Mouse (Mus musculus): Measurements from ENCODE around the gene Btbd2. TPM values are rescaled to one million over a fixed set of nuclear protein-coding genes. Genes with fewer than 3 reads are reported as not detected.

Gene Btbd2
- polyA plus RNA-seq, 1 experiment from 2014 or later, result 80.6 TPM

DNA sequence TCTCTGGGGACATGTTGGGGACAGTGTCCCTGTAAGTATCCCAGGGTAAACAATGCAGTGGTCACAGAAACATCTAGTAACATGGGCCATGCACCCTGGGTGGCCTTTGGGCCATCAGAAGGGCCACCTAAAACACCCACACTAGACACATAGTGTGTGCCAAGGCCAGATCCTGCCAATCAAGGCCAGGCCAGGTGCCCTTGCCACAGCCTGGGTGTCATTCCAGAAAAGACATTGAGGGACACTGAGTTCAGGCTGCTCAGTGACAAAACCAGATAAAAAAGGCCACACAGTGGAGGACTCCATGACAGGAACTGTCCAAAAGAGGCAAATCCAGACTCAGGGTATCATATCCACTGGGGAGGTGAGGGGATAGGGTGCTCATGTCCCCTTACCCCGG lies 26.8 kb upstream of the Btbd2 start:
- Histone ChIP-seq H3K9me3 (no peaks in the 10 kb centered on the region), H3K27me3 (no peaks in the 10 kb centered on the region), H3K36me3 (peaks cover 53% of the 10 kb centered on the region), H3K4me3 (replicated peaks) (no peak overlapping the region), H3K9ac (replicated peaks) (no peak overlapping the region), H3K27ac (no peak overlapping the region), H3K4me2 (replicated peaks) (no peak overlapping the region), H3K4me1 (replicated peaks) (peaks cover 13% of the 10 kb centered on the region)
- no peak for ATAC-seq
- WGBS, result 92% methylated on average over 1 of the region's 1 CpGs

DNA sequence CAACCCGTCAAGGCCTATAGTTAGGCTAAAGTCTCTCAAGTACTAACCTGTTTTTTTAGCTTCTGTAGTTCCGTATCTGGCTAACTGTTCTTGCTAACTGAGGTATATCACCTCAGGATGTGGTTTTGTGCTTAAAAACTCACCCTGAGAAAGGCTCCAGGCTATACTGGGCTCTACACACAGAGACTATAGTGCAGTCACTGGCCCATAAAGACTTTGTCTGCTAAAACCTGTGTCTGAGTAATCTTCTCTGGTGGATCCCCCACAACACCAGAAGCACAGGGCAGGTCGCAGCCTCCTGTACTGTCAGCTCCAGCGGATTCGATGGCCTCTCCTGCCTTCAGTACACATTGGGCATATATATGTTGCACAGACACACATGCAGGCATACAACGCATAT lies 25.1 kb upstream of the Btbd2 start:
- no peak for ATAC-seq
- peaks cover 39% of the 10 kb centered on the region for H3K36me3 ChIP-seq
- no peak overlapping the region for H3K4me3 ChIP-seq (replicated peaks)
- H3K27me3 ChIP-seq, result no peaks in the 10 kb centered on the region
- H3K4me2 ChIP-seq (replicated peaks), result no peak overlapping the region
- H3K9ac ChIP-seq (replicated peaks), result no peak overlapping the region
- no peak overlapping the region for H3K27ac ChIP-seq
- no peaks in the 10 kb centered on the region for H3K9me3 ChIP-seq
- H3K4me1 ChIP-seq (replicated peaks), result peaks cover 29% of the 10 kb centered on the region
- 95% methylated on average over 6 of the region's 6 CpGs for WGBS

DNA sequence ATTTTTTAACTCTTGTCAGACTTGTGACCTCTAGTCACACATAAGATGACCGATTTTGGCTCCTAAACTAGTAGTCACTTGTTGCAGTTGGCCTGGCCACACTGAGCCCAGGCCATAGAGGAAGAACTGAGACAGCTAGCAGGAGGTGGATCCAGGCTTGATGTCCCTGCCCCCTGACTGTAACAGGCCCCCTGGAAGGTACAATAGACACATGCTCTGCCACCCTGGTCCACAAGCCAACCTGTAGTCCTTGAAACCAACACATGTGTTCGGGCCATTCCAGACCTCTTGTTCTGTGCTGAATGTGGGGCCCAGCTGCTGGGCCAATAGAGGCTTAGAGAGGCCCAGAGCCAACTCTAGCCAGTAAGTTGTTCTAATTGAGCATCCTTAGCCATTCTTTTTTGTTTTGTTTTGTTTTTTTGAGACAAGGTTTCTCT lies 23.4 kb upstream of the Btbd2 start:
- peaks cover 34% of the 10 kb centered on the region for H3K4me1 ChIP-seq (replicated peaks)
- no peaks in the 10 kb centered on the region for H3K27me3 ChIP-seq
- ATAC-seq, result no peak
- WGBS, result 88% methylated on average over 2 of the region's 2 CpGs
- H3K9me3 ChIP-seq, result no peaks in the 10 kb centered on the region
- no peak overlapping the region for H3K4me2 ChIP-seq (replicated peaks)
- H3K36me3 ChIP-seq, result peaks cover 22% of the 10 kb centered on the region
- H3K4me3 ChIP-seq (replicated peaks), result no peak overlapping the region
- no peak overlapping the region for H3K9ac ChIP-seq (replicated peaks)
- no peak overlapping the region for H3K27ac ChIP-seq

DNA sequence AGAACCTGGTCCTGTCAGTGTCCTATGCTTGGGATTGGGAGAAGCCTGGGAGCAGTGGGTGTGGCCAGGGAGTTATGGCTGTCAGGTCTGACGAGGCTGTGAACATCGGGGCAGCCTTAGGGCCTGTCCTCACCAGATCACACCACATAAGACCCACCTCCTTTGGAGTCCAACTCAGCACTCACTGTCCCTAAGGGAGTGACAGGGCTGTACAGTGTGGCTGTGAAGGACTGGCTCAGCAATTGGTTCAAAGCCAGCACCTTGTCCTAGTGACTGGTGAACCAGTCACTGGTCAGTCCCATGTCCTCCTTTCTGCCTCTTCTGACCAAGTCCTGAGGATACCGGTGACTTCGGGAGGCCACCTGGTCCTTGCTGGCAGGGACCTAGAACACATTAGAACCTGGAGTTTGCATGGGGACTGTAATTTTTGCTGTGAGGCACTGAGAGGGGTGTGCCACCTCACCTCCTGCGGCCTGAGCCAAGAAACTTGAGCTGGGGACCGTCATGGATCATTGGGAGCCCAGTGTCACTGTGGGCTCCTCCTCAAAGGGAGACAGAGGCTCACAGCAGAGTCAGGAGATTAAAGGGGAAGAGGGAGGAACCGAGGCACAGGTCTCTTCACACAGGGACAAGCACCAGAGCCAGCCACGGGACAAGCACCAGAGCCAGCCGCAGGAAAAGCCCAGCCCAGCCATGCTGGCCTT lies 22.8 kb upstream of the Btbd2 start:
- no peak overlapping the region for H3K4me2 ChIP-seq (replicated peaks)
- ATAC-seq, result no peak
- WGBS, result 61% methylated on average over 9 of the region's 9 CpGs
- H3K4me1 ChIP-seq (replicated peaks), result peaks cover 39% of the 10 kb centered on the region
- H3K9ac ChIP-seq (replicated peaks), result peak overlapping the region; percentile 41
- no peak overlapping the region for H3K4me3 ChIP-seq (replicated peaks)
- no peaks in the 10 kb centered on the region for H3K9me3 ChIP-seq
- H3K36me3 ChIP-seq, result peaks cover 16% of the 10 kb centered on the region
- H3K27ac ChIP-seq, result peak overlapping the region; percentile 98; the same call in 1 of the 2 replicates
- no peaks in the 10 kb centered on the region for H3K27me3 ChIP-seq

DNA sequence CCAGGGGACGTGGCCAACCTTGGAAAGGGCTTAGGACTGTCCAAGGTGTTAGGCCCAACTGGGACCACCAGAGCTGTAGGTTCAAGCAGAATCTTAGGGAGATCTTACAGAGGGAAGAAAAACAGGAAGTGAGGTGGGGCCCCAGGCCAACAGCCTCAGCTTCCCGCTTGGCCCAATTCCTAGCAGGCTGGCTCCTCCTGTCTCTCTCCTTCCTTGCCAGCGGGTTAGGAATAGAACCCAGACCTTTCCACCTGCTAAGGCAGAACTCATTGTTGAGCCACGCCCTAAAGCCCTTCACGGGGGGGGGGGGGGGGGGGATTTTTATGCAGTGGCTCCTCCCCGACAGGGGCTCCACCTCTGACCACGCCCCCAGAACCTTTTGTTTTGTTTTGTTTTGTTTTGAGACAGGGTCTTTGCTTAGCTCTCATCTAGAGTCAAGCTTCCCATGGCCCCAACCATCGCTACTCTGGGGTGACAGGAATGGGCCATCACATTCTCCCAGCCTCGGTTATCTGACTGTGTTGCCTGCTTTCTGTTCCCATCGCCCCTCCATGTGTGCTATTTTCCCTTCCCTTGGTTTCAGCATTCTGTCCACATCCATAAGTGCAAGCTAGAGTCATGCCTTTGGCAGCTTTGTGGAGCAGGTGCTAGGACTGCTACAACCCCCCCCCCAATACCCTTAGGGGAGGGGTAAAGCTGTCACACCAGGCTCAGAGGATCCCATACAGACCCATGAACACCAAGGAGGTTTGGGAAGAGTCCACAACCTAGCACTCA lies 21.9 kb upstream of the Btbd2 start:
- no peak overlapping the region for H3K4me3 ChIP-seq (replicated peaks)
- H3K9me3 ChIP-seq, result no peaks in the 10 kb centered on the region
- 60% methylated on average over 9 of the region's 10 CpGs for WGBS
- H3K27ac ChIP-seq, result peak overlapping the region; percentile 98
- H3K4me1 ChIP-seq (replicated peaks), result peaks cover 48% of the 10 kb centered on the region
- H3K36me3 ChIP-seq, result peaks cover 12% of the 10 kb centered on the region
- ATAC-seq, result no peak
- H3K4me2 ChIP-seq (replicated peaks), result no peak overlapping the region
- no peaks in the 10 kb centered on the region for H3K27me3 ChIP-seq
- H3K9ac ChIP-seq (replicated peaks), result peak overlapping the region; percentile 82

DNA sequence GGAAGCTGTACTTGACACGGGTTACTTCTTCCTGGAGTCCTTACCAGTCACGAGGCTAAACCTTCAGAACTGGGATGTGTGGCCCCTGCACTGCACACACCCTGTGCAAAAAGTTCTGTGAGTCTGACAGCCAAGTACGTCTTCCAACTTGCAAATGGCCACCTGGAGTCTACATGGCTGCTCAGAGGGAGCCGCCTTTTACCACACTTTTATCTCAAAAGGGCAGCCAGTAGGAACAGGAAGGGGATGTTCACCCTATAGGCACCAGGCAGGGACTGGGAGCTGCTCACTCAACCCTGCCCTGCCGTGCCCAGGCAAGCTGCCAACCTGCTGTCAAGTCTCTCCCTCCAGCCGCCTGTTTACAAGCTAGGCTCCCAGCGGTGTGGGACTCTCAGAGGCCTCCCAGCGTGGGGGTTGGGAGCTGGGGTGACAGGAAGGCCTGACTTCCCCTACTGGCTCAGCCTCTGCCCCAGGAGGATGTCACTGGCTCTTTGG lies 21.1 kb upstream of the Btbd2 start, which contains the start of gene Mknk2:
TSS of gene Mknk2 (minus strand) at position 171 of the 495 bp plus-strand sequence.
- Histone ChIP-seq H3K27ac (peak within 1 kb of the TSS; percentile 98), H3K36me3 (peaks cover 5% of the 10 kb centered on the region), H3K27me3 (no peaks in the 10 kb centered on the region), H3K4me2 (replicated peaks) (peak within 1 kb of the TSS; percentile 84), H3K9ac (replicated peaks) (peak within 1 kb of the TSS; percentile 82), H3K4me1 (replicated peaks) (peaks cover 56% of the 10 kb centered on the region), H3K9me3 (no peaks in the 10 kb centered on the region), H3K4me3 (replicated peaks) (peak within 1 kb of the TSS; percentile 99)
- 31% methylated on average over 8 of the region's 8 CpGs for WGBS
- no peak; the same call in 1 of the 2 replicates for ATAC-seq

DNA sequence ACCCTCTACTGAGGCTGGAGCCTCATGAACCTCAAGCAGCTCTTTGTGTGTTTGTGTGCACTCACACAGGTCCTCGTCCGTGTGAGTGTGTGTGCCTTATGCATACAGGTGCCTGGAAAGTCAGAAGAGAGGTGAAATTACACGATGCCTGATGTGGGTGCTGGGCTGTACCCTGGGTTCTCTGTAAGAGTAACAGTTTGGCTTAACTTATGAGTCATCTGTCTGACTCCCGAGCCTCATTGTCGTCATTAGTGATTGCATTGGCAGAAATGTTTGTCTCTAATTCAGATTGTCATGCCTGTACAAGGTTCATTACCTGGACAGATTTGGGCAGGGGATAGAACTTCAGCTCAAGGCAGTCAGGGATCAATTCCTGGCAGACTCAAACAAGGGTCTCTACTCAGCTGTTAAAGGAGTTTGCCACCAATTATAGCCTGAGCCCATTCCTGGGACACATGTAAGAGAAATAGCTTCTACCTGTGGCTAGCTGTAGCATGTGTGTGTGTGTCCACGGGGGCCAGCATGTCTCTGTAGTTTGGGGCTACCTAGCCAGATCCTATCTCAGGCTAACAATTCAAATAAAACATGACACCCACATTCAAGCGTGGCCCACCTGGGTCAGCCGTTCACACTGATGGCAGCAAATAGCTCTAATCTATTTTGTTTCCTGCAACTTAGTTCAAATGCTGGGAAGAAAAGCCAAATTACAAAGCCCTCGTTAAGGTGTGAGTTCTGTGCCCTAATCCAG lies 20.4 kb upstream of the Btbd2 start:
- 46% methylated on average over 9 of the region's 9 CpGs for WGBS
- H3K4me1 ChIP-seq (replicated peaks), result peaks cover 63% of the 10 kb centered on the region
- peak; percentile 4 for ATAC-seq
- H3K36me3 ChIP-seq, result peaks cover 5% of the 10 kb centered on the region; the same call in 1 of the 2 replicates
- H3K27ac ChIP-seq, result peak overlapping the region; percentile 98
- H3K9me3 ChIP-seq, result no peaks in the 10 kb centered on the region
- peak overlapping the region; percentile 99 for H3K4me3 ChIP-seq (replicated peaks)
- peak overlapping the region; percentile 84 for H3K4me2 ChIP-seq (replicated peaks)
- H3K9ac ChIP-seq (replicated peaks), result peak overlapping the region; percentile 82
- H3K27me3 ChIP-seq, result no peaks in the 10 kb centered on the region

DNA sequence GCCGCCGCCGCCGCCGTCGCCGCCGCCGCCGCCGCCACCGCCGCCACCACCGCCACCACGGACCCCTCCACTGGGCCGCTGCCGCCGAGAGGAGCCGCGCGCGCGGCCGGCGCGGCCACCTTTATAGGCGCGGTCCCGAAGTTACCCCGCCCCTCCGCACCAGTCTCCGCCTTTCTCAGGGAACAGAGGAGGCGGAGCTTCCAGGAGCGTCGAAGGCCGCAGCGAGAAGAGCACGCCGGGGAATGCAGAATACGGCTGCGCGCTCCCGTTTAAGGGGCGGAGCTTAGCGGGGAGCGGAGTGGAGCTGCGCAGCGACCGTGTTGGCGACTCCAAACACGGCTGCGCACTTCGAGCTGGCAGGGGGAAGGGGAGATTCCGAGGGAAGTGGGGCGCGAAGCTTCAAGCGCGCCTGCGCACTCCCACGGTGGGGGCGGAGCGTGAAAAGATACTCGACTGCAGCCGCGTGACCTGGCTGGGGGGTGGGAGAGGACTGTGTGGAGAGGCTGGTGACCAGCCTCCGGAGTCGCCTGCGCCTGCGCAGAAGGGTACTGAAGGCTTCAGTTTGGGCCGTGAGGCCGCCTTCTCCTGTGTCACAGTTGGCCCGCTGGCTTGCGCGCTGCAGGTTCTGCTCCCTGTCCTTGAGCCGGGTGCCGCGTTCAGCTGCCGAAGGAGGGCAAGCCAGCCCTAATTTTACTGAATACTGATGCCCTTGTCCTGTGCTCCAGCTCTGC lies 19.5 kb upstream of the Btbd2 start:
- peak overlapping the region; percentile 84 for H3K4me2 ChIP-seq (replicated peaks)
- ATAC-seq, result peak; percentile 91
- no peaks in the 10 kb centered on the region for H3K9me3 ChIP-seq
- under 1% methylated on average over 68 of the region's 78 CpGs for WGBS
- no peaks in the 10 kb centered on the region for H3K27me3 ChIP-seq
- H3K4me3 ChIP-seq (replicated peaks), result peak overlapping the region; percentile 99
- H3K4me1 ChIP-seq (replicated peaks), result peaks cover 68% of the 10 kb centered on the region
- peaks cover 14% of the 10 kb centered on the region for H3K36me3 ChIP-seq
- peak overlapping the region; percentile 98 for H3K27ac ChIP-seq
- peak overlapping the region; percentile 99 for H3K9ac ChIP-seq (replicated peaks)

DNA sequence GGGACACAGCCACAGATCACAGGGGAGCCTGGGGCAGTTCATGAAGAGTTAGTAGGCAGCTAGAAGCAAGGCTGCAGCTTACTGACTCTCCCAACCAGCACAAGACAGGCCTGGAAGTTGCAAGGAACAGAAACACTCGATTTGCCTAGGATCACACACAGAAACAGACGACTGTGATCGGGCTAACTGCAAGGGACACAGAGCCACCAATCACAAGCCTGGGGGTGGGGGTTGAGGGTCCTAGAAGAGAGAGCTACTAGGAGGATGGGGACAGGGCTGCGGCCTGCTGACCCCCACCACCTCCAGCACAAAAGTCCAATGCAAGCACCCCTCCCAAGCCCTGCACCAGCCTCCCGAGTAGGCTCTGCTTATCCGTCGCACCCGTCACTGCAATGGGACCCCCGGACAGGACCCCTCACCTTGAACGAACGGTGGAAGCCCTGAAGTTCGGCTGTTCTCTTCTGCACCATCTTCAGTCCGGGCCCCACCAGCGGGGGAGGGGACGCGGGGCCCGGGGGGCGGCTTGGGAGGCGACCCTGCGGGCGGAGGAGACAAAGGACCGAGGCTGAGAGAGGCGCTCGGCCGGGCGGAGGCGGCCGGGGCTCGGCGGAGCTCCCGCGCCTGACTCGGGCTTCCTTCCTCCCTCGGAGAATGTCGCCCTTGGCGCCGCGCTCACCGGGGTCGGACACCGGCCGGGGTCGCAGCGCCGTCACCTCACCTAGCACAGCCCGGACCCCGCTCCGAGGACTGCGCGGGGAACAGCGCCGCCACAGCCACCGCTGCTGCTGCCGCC lies 18.7 kb upstream of the Btbd2 start:
- Histone ChIP-seq H3K9ac (replicated peaks) (peak overlapping the region; percentile 99), H3K4me2 (replicated peaks) (peak overlapping the region; percentile 84), H3K9me3 (no peaks in the 10 kb centered on the region), H3K27ac (peak overlapping the region; percentile 98), H3K36me3 (peaks cover 22% of the 10 kb centered on the region), H3K4me1 (replicated peaks) (peaks cover 71% of the 10 kb centered on the region), H3K27me3 (no peaks in the 10 kb centered on the region), H3K4me3 (replicated peaks) (peak overlapping the region; percentile 99)
- WGBS, result 0% methylated on average over 54 of the region's 54 CpGs
- ATAC-seq, result peak; percentile 12

DNA sequence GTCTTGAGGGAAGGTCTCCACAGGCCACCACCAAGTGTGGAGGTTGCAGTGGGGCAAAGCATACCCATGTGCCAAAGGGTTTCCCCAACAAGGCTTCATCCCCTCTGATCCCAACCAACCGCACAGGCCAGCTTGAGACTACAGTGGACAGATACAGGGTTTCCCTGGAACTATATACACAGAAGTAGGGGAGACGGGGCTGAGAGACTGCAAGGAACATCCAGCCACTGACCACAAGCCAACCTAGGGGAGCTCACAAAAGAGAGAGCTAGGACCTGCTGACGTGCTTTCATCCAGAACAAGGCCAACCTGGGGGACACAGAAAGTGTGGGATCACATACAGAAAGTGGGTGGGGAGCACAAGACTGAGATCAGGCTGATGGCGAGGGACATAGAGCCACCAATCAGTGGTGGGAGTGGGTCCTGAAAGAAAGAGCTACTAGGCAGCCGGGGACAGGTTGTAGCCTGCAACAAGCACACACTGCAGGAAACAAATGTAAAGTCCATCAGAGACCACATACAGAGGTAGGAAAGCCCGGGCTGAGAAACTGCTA lies 18.1 kb upstream of the Btbd2 start:
- Histone ChIP-seq H3K4me2 (replicated peaks) (peak overlapping the region; percentile 84), H3K4me1 (replicated peaks) (peaks cover 71% of the 10 kb centered on the region), H3K27me3 (no peaks in the 10 kb centered on the region), H3K27ac (peak overlapping the region; percentile 98), H3K9ac (replicated peaks) (peak overlapping the region; percentile 99), H3K9me3 (no peaks in the 10 kb centered on the region), H3K4me3 (replicated peaks) (peak overlapping the region; percentile 99), H3K36me3 (peaks cover 29% of the 10 kb centered on the region)
- ATAC-seq, result no peak
- 17% methylated on average over 6 of the region's 6 CpGs for WGBS
